Comparison of ENCODE assay signal across 27 mouse cellular contexts in the genomic region with DNA sequence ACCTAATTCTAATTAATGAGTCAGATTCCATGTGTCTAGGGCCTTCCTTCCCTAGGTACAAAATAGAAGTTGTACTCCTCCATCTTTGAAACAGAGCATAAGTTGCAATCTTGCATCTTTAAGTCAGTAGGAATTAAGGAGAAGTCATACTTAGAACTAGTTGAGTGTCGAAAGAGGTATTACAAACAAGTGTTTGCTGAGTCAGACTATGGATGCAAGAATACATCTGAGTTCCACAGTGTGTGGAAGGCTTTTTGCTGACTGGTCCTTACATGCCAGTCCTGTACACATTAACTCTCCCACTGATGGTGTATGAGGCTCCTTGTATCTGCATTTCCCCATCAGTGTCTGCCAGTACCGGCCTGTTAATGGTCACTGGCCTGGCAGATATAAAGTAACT. TPM values are rescaled to one million over a fixed set of nuclear protein-coding genes. Genes with fewer than 3 reads are reported as not detected.
"Had no signal": no experiment of that assay in that cellular context is flagged by ENCODE, and none has a peak within 500 bp of the region (broad histone marks: within the 10 kb centered on the region; RNA-seq: fewer than 3 reads in every experiment).

No protein-coding gene starts in this region.

- ATAC-seq: intestine, embryonic 15.5 days; midbrain, embryonic 13.5 days; midbrain, embryonic 16.5 days had no signal

- H3K36me3 ChIP-seq: intestine, embryonic 15.5 days; kidney, embryonic 15.5 days; limb, embryonic 12.5 days; limb, embryonic 15.5 days; lung, embryonic 15.5 days; midbrain, embryonic 10.5 days; midbrain, embryonic 13.5 days; neural tube, embryonic 13.5 days had no signal

- H3K4me1 ChIP-seq: intestine, embryonic 15.5 days; kidney, embryonic 15.5 days; limb, embryonic 12.5 days; limb, embryonic 15.5 days; lung, embryonic 15.5 days; midbrain, embryonic 10.5 days; midbrain, embryonic 13.5 days; neural tube, embryonic 13.5 days had no signal

- H3K27ac ChIP-seq: intestine, embryonic 15.5 days; kidney, embryonic 15.5 days; limb, embryonic 12.5 days; limb, embryonic 15.5 days; liver, embryonic 14.5 days; lung, embryonic 15.5 days; midbrain, embryonic 10.5 days; midbrain, embryonic 13.5 days; neural tube, embryonic 13.5 days had no signal

- H3K9ac ChIP-seq: intestine, embryonic 15.5 days; kidney, embryonic 15.5 days; limb, embryonic 12.5 days; limb, embryonic 15.5 days; liver, embryonic 14.5 days; lung, embryonic 15.5 days; midbrain, embryonic 13.5 days; neural tube, embryonic 13.5 days had no signal

- H3K27me3 ChIP-seq: intestine, embryonic 15.5 days; kidney, embryonic 15.5 days; limb, embryonic 12.5 days; limb, embryonic 15.5 days; lung, embryonic 15.5 days; megakaryocyte, embryonic 14.5 days; midbrain, embryonic 13.5 days; neural tube, embryonic 13.5 days had no signal

- H3K4me2 ChIP-seq: intestine, embryonic 15.5 days; kidney, embryonic 15.5 days; limb, embryonic 12.5 days; limb, embryonic 15.5 days; lung, embryonic 15.5 days; midbrain, embryonic 13.5 days; neural tube, embryonic 13.5 days had no signal

- DNase-seq: kidney, adult 11 months; kidney, adult 8-10 months; kidney, postnatal 10 days; kidney, postnatal 36 days; left cerebral cortex, postnatal 4 days; lung, adult 18-20 months; lung, postnatal 4 days; thymus, adult 18-20 months; thymus, postnatal 4 days had no signal

- H3K9me3 ChIP-seq: intestine, embryonic 15.5 days; limb, embryonic 12.5 days; limb, embryonic 15.5 days; lung, embryonic 15.5 days; megakaryocyte, embryonic 14.5 days; midbrain, embryonic 10.5 days had no signal

- H3K4me3 ChIP-seq: intestine, embryonic 15.5 days; kidney, embryonic 15.5 days; limb, embryonic 12.5 days; limb, embryonic 15.5 days; lung, embryonic 15.5 days; megakaryocyte, embryonic 14.5 days; midbrain, embryonic 10.5 days; midbrain, embryonic 13.5 days; myocyte; neural tube, embryonic 13.5 days had no signal

RNA-seq across cellular contexts. Expression of gene Pon1, which starts 14.1 kb away (rescaled TPM):
- total RNA-seq: layer of hippocampus, adult 8-10 months; left cerebral cortex, adult 8-10 months; left cerebral cortex, postnatal 14 days; left cerebral cortex, postnatal 4 days; monocyte, adult 5-6 weeks had no signal
- polyA plus RNA-seq: intestine, embryonic 15.5 days; kidney, embryonic 15.5 days; limb, embryonic 12.5 days; lung, embryonic 15.5 days; midbrain, embryonic 10.5 days; myocyte; neural tube, embryonic 13.5 days; small intestine, adult 2 months; testis, adult 2 months had no signal
